Mouse (Mus musculus) lung, adult 18-20 months (tissue): ENCODE measurements at regions not wholly inside any gene's neighbourhood (a gene's known extent, or its start where the extent isn't known, plus 50 kb on each side); places are given as distances from the start of the nearest gene placed in this dataset.
"Not testable (repeated sequence)": the region's sequence is repeated elsewhere in the genome, so short reads cannot be mapped to it uniquely, and the experiment has no call there.

ENCODE experiments used
- DNase-seq, 2 experiments: peaks; one replicate each; pipeline ENCODE4 v3.0.0; 2022; ENCODE audit warnings: mixed read lengths in 2 of 2

DNA sequence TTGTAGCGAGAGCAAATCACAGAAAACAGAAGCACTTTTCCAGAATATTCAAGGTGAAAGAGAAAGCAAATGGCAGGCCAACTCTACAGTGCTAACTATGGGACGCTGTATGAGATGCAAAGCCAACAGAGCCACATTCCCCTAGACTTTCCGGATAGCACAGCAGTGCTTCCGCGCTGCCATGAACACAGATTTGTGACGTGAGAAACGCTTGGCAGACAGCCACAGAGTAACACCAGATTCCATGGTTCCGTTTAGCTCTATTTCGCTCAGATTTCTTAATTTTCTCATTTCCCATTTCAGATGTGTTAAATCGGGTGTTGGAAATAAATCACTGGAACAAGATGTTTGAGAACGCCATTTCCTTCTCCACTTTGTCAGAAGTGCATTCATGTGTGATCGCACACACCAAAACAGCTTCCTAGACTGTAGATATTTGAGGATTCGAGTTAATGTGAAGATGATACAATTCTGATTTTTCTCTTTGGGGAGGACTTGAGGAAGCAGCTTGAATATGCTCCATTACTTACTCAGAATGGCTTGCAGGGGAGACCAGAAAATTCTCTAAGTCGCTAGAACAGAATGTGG is 424.8 kb upstream of the Nrsn1 start:
- DNase-seq: no peak

DNA sequence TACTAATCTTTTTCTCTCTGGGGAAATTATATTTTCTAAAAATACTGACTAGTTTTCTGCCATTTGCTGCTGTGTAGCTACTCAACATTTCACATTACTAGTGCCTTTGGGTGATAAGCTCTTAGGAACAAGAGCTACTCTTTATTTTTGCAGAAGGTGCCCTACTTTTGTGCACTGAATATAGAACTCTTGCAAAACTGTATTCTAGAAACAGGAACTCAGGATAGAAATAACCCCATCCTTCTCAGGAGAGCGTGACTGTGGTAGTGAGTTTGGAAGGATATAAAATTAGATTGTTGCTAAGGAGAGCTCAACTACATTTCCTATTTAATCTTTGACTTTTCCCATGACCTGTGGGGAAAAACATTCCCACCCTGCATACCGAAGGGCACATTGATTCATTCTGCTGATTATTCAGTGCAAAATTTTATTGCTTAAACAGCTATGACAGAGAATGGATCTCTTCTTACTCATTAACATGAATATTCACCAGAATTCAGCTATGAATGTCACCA is 408.0 kb upstream of the Nrsn1 start:
- no peak for DNase-seq

DNA sequence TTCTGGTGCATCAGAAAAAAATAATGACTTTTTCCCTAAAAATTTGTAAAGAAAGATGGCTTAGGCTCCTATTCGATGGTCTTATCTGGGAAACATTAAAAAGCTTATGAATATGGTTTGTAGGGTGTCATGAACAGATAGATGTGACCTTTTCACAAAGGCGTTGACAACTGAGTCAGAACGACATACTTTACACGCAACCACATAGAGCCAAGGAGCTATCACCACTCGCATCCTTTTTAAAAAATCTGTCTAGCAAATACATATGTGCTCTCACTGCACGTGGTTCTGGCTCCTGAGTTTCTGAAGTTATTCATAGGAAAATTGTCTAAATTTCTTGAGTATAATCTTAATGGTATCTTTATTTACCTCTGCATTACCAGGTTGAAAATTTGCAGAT is 404.9 kb upstream of the Nrsn1 start:
- DNase-seq: no peak

DNA sequence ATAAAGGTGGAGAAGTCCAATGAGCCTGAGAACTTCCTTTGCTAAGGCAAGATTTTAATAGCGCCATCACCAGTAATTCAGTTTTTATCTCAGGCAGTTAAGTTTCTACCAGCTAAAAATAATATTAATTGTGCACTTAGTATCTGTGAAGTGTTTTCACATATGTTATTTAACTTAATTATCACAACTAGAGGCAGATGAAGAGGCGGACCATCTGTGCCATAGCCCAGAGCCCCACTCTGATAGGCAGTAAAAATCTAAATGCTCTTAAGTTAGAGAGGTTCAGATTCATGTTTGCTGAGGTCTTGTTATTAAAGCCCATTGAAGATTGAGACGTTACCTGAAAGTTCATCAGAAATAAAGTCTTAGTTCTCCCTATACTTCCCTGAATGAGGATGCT is 395.7 kb upstream of the Nrsn1 start:
- no peak for DNase-seq

DNA sequence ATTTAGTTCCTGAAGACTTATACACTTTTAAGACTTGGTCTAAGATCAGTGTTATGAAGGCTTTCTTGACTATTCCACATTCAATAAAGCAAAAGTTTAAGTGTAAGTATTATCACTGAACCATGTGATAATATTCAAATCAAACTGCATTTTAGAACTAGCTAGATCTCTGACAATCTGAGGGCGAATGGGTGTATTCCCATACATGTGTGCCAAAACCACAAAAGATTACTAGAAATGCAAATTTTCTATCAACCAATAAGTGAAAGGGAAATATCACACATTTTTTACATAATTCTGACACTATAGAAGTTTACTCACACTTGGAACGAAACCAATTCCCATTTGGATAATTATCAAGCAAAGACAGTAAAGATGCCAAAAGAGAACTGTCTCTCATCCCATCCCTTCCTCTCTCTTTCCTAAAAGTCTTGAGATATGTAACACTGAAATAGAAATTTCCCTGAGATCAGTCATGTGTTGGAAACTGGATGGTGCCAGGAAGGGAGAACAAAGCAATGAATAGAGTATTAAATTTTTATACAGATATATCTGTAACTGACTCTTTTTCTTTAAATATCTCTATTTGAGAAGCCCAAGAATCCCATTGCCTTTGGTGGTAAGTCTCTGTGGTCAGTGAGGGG is 394.8 kb upstream of the Nrsn1 start:
- DNase-seq: no peak

DNA sequence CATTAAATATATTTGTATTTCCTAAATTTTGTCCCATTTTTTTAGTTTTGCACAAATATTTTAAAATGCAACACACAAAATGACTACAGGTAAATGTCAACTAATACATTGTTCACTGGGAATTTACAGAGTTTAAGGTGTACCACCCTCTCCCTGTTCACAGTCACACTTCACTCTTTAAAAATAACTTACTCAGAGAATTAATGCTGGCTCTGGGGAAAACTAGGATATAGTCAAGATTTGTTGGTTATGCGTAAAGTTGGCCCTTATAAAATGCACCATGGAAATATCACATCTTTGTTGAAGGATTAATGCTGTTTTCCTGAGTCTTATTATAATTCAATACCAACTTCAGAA is 378.1 kb upstream of the Nrsn1 start:
- DNase-seq: no peak

DNA sequence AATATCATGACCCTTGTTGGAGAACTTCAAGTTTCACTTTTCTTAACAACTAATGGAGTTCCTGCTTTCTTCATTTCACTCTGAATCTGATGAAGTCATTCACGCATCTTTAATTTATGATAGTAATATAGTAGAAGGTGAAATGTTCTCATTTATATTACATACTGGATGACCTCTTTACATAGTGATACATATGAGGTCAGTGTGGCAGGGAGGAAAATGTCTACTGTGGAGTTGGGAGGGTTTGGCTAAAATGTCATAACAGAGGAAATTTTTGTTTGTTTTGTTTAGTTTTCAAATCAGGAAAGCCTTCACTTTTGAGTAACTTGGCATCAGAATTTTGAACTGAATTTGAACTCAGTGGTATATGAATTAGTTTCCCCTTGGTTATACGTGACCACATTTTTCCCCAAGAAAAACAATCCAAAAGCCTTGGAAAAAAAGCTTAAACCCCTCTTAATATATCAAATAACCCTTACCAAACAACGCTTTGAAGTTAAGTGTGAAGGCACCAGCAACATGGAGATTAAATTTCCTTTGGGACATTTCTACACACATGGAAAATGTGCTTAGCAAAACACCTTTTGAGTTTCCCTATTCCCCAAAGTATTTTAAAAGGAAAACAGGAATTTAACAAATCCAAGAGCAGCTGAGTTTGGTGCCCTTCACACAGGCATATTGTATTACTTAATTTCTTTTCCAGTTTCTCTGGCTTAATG is 377.6 kb upstream of the Nrsn1 start:
- DNase-seq: no peak

DNA sequence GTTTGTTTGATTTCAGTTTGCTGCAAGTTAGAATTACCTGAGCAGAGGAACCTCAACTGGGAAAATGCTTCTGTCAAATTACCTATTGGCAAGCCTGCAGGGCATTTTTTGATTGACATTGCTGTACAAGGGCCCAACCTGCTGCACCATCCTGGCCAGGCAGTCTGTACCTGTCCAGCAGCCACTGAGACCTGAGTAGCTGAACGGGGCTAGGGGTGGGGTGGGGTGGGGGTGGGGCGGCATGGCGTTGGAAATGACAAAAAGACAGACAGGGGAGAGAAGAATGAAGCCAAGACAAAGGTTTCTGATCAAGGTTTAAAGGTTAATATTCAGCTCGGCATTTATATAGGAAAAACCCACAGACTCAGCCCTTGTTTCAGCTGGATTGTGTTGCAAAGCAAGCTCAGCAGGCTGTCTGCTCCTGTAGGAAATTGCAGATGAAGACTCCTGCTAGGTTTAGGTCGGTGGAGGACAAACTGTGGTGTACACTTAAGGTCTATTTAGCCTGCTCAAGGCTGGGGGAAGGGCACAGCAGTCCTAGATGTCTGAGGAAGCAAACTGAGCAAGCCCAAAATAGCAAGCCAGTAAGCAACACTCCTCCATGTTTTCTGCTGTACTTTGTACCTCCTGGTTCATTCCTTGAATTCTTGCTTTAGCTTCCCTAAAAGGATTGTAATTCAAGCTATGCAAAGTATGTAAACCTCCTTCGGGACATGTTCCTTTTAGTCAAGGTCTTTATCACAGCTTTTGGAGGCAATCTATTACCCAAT is 369.4 kb upstream of the Nrsn1 start:
- peak in 1 of 2 experiments; percentile 4 for DNase-seq

DNA sequence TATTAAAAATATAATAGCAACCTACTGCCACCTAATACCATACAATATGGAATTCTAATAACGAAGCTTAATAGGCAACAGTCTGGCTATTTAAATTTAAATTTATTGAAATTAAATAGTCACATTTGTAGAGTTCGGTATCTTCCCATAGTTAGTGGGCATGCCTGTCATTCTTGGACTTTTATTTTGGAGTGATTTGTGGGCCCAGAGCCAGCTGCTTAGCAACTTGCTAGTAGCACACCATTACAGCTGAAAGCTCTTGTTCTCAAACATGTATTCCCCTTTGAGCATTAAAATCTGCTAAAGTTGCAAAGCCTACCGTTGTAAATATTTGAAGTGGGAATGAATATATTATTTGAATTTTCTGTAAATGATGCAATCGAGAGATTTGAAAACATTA is 359.2 kb upstream of the Nrsn1 start:
- peak; percentile 4 to 7 for DNase-seq

DNA sequence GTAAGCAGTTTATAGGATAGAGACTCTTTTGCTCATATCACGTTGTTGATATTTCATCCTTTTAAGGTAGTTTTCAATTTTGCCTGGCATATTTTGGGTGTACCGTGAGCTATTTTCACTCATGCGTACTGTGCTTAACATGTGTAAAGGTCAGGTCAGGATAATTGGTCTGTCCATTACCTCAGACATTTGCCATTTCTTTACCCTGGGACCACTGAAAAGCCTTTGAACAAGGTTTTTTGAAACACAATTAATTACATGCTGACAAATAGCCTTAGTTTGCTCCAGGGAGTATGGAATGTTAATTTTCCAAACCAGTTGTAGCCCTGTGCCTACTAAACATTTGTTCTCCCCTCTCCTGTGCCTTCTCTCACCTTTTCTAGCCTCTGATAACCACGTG is 347.3 kb upstream of the Nrsn1 start:
- no peak for DNase-seq

DNA sequence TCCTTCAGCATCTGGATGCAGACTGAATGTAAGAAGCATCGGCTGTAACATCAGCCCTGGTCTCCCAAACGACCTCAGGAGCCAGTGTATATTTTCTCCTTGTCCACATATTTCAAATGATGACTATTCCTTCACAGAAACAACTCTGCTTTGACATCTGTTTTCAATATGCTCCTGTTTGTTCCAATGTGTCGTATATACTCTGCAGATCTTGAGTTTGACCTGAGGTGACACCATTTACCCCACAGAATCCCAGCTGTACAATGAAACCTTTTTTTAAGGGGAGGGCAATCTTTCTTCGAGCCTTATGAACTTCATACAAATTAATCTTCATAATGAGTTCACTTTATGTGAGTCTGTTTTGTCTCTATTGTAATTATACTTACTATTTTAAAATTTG is 341.7 kb upstream of the Nrsn1 start:
- DNase-seq: no peak

DNA sequence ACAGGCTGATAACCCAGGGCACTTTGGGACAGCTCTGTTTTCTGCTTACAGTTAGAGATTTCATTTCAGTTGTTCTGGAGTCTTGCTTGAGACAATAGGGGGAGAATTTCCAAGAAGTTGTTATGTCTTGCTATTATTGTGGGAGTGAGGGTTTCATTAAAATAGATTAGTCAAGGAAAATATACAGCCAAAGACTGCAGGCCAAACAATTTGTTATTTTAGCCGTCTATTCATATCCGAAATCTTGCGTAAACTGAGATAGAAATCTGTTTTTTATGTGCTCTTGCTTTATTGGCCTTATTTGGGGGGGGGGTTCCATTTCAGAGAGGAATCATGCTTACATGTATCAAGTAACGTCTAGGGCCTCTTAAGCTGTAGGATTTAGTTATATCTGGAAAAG is 339.3 kb upstream of the Nrsn1 start:
- no peak for DNase-seq

DNA sequence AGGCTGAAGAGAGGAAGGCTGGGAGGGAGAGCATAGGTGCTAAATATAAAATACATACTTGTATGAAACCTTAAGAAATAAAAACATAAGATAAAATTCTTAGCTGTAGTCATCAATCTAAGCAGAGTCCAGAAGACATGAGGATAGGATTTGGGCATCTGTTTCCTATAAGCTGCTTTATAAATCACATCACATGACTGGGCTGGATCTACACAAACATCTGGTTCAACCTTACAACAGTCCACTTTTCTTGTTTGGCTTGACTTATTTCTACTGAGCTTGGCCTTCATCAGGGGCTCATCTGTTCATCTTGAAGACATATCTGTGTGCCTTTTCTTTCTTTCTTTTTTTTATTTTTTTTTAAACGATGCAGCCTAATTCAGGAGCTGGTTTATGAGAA is 338.9 kb upstream of the Nrsn1 start:
- DNase-seq: no peak

DNA sequence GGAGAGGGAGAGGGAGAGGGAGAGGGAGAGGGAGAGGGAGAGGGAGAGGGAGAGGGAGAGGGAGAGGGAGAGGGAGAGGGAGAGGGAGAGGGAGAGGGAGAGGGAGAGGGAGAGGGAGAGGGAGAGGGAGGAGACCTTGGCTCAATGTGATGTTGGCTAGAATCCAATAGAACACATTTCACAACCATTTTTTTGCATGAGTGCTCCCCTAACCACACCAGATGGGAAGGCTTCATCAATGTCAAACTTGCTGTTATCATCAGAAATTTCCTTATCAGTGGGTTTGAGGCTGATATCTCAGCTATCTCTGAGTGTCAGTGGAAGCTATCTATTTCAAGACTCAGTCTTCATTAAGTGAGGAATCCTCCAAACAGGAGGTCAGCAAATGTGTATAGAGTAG is 331.0 kb upstream of the Nrsn1 start:
- not testable (repeated sequence) for DNase-seq

DNA sequence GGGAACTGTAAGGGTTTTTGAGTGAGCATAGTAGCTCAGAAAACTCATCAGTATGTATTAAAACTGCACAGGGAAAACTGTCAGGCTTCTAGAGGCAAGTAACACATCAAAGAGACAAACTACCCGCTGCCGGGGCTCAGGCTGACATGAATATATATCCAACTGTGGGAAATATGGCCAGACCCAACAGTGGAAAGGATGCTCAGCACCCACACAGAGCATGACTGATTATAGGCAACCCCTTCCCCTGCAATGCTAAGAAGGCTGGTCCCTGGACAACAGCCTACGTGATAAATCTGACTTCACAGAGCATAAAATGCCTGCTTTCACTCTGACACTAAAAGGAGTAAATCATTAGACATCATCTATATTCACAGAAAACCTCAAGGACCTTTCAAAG is 324.3 kb upstream of the Nrsn1 start:
- no peak for DNase-seq

DNA sequence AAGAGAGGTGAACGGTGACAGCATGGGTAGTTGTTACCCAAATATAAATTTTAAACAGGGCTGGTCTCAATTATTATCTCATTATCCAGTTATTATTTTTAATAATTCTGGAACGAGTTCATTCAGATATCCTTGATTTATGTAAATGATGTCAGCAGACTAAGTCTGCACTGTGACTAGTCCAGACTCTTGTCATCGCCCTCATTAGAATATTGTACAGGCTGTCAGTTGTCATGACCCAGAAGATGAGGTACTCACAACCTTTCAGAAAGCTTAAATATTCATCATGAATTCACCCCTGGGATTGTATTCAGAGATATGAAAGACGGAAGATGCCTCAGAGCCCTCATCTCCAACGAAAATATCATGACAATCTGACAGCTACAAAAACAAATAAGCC is 300.3 kb upstream of the Nrsn1 start:
- no peak for DNase-seq

DNA sequence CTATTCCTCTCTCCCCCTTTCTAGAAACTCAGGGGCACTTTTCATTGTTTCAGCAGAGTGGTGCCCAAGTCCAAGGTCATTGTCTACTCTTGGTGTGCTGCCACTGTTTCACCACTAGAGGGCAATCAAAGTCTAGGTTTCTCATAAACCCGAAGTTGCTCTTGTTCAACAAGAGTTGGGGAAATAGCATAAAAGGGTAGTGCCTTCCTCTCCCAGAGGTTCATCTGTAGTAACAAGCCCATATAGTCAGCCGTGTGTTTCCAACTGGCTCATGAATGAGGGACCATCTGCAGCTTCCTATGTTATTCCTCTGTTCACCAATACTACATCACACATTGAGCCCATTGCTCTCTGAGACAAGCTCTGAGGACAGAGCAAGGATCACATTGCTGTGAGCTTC is 292.4 kb upstream of the Nrsn1 start:
- peak in 1 of 2 experiments; percentile 4 for DNase-seq

DNA sequence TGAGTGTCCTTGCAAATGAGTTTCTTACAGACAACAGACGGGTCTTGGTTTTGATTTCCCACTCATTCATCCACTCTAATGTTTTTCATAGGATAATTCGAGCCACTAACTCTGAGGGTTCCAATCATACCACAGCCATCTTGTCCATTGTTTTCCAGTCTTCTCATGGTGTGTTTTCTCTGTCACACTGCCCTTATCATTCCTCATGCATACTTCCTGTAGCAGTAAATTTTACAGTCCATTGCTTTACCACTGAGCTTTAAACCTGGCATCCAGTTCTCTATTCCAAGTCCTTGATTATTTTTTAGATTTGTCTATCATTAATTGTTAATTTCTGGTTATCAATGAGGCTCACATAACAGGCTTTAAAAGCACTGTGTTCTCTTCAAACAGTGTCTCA is 290.0 kb upstream of the Nrsn1 start:
- DNase-seq: no peak

DNA sequence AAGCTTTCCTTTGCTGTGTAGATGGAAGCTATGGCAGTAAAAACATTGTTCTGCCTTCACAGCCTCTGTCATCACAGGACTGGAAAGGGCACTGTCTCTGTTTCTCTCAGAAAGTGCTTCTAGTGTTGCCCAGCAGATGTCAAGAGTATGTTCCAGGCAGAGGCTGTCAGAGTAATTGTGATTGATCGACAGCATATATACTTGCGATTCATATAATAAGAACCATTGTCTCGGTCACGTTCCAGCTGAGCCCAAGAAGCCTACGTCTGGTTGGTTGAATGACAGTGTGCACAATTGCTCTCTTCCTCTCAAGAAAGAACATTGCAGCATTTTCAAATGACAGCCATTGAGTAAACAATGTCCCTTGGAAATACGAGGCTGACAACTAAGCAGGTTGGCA is 284.7 kb upstream of the Nrsn1 start:
- DNase-seq: no peak

DNA sequence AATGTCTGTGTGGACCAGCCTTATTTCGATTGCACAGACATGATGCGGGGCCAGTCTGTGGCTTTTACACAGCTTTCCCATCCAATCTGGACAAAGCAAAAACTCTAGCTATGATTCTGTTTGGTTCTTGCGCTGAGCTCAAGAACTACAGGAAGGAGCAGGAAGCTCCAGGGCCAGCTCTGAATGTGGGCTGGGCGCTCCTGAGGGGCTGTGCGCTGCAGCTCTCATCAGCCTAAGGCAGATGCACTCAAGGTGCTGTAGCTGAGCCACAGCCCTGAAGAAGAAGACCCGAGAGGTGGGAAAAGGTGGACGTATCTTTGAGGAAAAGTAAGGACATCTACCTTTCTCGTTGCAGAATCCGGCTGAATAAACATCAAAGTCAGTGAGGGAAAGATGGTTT is 278.2 kb upstream of the Nrsn1 start:
- DNase-seq: no peak

DNA sequence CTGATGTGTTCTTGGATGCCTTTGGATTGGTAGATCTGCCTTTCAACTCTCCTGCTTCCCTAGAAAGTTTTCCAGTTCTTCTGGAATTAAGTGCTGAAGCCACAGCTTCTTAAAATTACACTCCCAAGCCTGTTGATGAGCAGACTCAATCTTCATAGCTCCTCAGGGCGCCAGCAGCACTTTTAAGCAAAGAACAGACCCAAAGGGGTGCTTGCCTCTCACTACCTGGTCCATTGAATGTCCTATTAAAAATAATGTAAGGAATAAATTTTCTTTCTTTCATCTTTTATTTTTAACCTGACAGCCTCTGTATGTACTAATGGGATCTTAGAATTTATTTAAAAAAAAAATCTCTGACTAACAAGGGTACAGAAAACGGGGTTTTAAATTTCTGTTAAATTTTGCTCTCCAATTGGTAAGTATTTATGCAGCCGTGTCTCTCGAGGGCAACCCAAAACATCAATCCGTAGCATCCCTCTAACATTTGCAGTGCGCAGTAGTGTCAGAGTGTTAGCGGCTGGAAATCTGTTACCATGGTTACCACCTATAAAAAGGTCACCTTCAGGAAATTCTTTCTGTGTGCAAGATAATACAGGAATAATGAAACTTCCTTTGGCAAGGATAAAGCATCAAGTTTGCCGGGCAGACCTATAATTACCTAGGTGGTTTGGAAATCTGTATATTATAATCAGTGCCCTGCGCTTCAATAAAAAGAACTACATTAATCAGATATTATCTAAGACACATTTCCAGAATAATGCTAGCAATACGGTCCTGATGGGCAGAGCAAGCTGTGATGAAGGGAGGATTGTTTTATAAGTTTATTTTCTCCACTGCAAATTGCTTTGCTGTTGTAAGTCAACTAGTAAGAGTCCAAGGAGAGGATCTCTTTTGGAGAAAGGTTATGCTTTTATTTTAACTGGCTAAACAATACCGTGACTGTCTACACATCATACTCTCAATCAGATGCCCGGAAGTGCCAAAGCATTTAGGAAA is 277.1 kb upstream of the Nrsn1 start:
- no peak for DNase-seq

DNA sequence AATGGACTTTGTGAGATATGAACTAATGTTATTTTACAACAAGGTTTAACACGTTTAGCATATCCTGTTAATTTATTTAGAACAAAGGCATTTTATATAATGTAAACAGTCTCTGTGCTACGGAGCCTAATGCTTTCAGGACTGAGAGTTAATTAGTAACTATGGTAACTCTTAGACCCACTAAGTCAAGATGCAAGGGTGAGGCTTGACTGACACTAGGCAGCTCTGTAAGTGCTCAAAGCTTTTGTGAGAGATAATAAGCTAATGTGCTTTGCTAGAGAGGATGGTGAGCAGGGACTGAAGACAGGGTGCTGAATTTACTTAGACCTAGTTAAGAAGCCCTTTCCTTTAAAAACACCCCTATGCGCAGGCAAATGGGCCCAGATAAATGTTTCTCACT is 253.8 kb upstream of the Nrsn1 start:
- DNase-seq: no peak
